Mouse (Mus musculus) hindbrain, embryonic 11.5 days (tissue): ENCODE measurements around the gene Higd1a. TPM values are rescaled to one million over a fixed set of nuclear protein-coding genes. Genes with fewer than 3 reads are reported as not detected.

Experiments used
- ATAC-seq: fragments of 200-750 bp; cut with Nextera tagmentation; 2 replicates; pipeline ENCODE4 v1.8.0; 2017; ENCODE audit warnings: mild to moderate bottlenecking, moderate TSS enrichment, moderate library complexity; ENCODE audit not compliant: low FRiP score
- DNase-seq: peaks from one replicate; pipeline ENCODE4 v3.0.0-alpha.2; 2015; ENCODE audit warnings: low spot score
- H3K27ac ChIP-seq: fragments of 300-500 bp; sonication (generic); 2 replicates; pipeline ENCODE4 v1.5.1; 2014; ENCODE audit warnings: mild to moderate bottlenecking, low read depth, low read length
- H3K27me3 ChIP-seq: fragments of 300-500 bp; sonication (generic); 2 replicates; pipeline ENCODE4 v1.6.1; 2014; ENCODE audit warnings: mild to moderate bottlenecking, low read length, moderate library complexity, mixed read lengths; ENCODE audit not compliant: control insufficient read depth, insufficient read depth
- H3K36me3 ChIP-seq: fragments of 300-500 bp; sonication (generic); 2 replicates; pipeline ENCODE4 v1.6.1; 2014; ENCODE audit warnings: mild to moderate bottlenecking, low read length, moderate library complexity, mixed read lengths; ENCODE audit not compliant: control insufficient read depth, insufficient read depth
- H3K4me1 ChIP-seq: fragments of 300-500 bp; sonication (generic); replicated peaks from 2 replicates; pipeline ENCODE4 v1.6.1; 2014; ENCODE audit warnings: low read length, mixed read lengths; ENCODE audit not compliant: control insufficient read depth, insufficient read depth
- H3K4me2 ChIP-seq: fragments of 300-500 bp; sonication (generic); replicated peaks from 2 replicates; pipeline ENCODE4 v1.6.1; 2014; ENCODE audit warnings: mild to moderate bottlenecking, low read depth, low read length
- H3K4me3 ChIP-seq: fragments of 300-500 bp; sonication (generic); 2 replicates; pipeline ENCODE4 v1.5.1; 2014; ENCODE audit warnings: low read depth, low read length
- H3K9ac ChIP-seq: fragments of 300-500 bp; sonication (generic); 2 replicates; pipeline ENCODE4 v1.6.1; 2014; ENCODE audit warnings: low read depth, low read length
- H3K9me3 ChIP-seq: fragments of 300-500 bp; sonication (generic); 2 replicates; pipeline ENCODE4 v1.6.1; 2016; ENCODE audit warnings: low read length; ENCODE audit not compliant: control insufficient read depth
- WGBS: fragments of 180-500 bp; shearing (Covaris S2); extraction: QIAGEN DNeasy Blood & Tissue Kit; methylation state at CpG from one replicate; pipeline ENCODE4 v1.1.7; 2014; 5-methylcytosine and 5-hydroxymethylcytosine counted together
- polyA plus RNA-seq: library from polyadenylated mRNA; unstranded; fragments of >200 nt; fragmentation: Nextera tagmentation; extraction: Ambion mirVana; gene quantifications from 2 replicates; pipeline ENCODE4 v1.2.1, GENCODE M21; 2014

The Higd1a gene
- polyA plus RNA-seq, 1 experiment from 2014 or later, result 149 TPM

GRCm38 (mm10) chr9:121869973-121870515 lies 11.9 kb upstream of the Higd1a start:
- WGBS, result 75% methylated on average over 4 of the region's 4 CpGs
- no peak for DNase-seq
- H3K36me3 ChIP-seq, result no peaks in the 10 kb centered on the region
- H3K27ac ChIP-seq, result no peak overlapping the region
- no peak overlapping the region for H3K4me3 ChIP-seq
- no peaks in the 10 kb centered on the region for H3K9me3 ChIP-seq
- H3K9ac ChIP-seq, result no peak overlapping the region
- no peaks in the 10 kb centered on the region; the same call in 1 of the 2 replicates for H3K27me3 ChIP-seq
- H3K4me2 ChIP-seq, result no peak overlapping the region
- no peak for ATAC-seq
- no peaks in the 10 kb centered on the region for H3K4me1 ChIP-seq

- H3K36me3 ChIP-seq, result no peaks in the 10 kb centered on the region
- H3K4me1 ChIP-seq, result no peaks in the 10 kb centered on the region
- H3K27ac ChIP-seq, result no peak overlapping the region
- ATAC-seq (no peak), DNase-seq (no peak)
- no peak overlapping the region for H3K9ac ChIP-seq
- H3K27me3 ChIP-seq, result no peaks in the 10 kb centered on the region; the same call in 1 of the 2 replicates
- H3K4me2 ChIP-seq, result no peak overlapping the region
- H3K4me3 ChIP-seq, result no peak overlapping the region
- no peaks in the 10 kb centered on the region for H3K9me3 ChIP-seq
- WGBS, result 91% methylated on average over 5 of the region's 5 CpGs
Measured at GRCm38 (mm10) chr9:121869432-121869831, 11.3 kb upstream of the Higd1a start.

GRCm38 (mm10) chr9:121868236-121868635 lies 10.1 kb upstream of the Higd1a start:
- DNase-seq (no peak), ATAC-seq (no peak)
- no peaks in the 10 kb centered on the region for H3K36me3 ChIP-seq
- H3K9ac ChIP-seq, result no peak overlapping the region
- no peak overlapping the region for H3K27ac ChIP-seq
- no peak overlapping the region for H3K4me2 ChIP-seq
- H3K4me3 ChIP-seq, result no peak overlapping the region
- 92% methylated on average over 6 of the region's 6 CpGs for WGBS
- no peaks in the 10 kb centered on the region for H3K4me1 ChIP-seq
- H3K27me3 ChIP-seq, result no peaks in the 10 kb centered on the region; the same call in 1 of the 2 replicates
- H3K9me3 ChIP-seq, result no peaks in the 10 kb centered on the region

GRCm38 (mm10) chr9:121867632-121868031 lies 9.5 kb upstream of the Higd1a start:
- 94% methylated on average over 6 of the region's 6 CpGs for WGBS
- no peaks in the 10 kb centered on the region for H3K4me1 ChIP-seq
- DNase-seq, result no peak
- no peaks in the 10 kb centered on the region for H3K36me3 ChIP-seq
- H3K4me2 ChIP-seq, result no peak overlapping the region
- H3K4me3 ChIP-seq, result no peak overlapping the region
- ATAC-seq, result no peak
- no peak overlapping the region for H3K27ac ChIP-seq
- H3K9ac ChIP-seq, result no peak overlapping the region
- no peaks in the 10 kb centered on the region for H3K9me3 ChIP-seq
- H3K27me3 ChIP-seq, result no peaks in the 10 kb centered on the region; the same call in 1 of the 2 replicates

- no peak for ATAC-seq
- no peaks in the 10 kb centered on the region; the same call in 1 of the 2 replicates for H3K27me3 ChIP-seq
- no peak for DNase-seq
- H3K9me3 ChIP-seq, result no peaks in the 10 kb centered on the region
- H3K4me2 ChIP-seq, result no peak overlapping the region
- 36% methylated on average over 3 of the region's 3 CpGs for WGBS
- no peak overlapping the region for H3K27ac ChIP-seq
- no peaks in the 10 kb centered on the region for H3K4me1 ChIP-seq
- no peak overlapping the region for H3K4me3 ChIP-seq
- H3K9ac ChIP-seq, result no peak overlapping the region
- H3K36me3 ChIP-seq, result no peaks in the 10 kb centered on the region
Measured at GRCm38 (mm10) chr9:121865425-121866008, 7.4 kb upstream of the Higd1a start.

GRCm38 (mm10) chr9:121864837-121865236 lies 6.7 kb upstream of the Higd1a start:
- H3K4me1 ChIP-seq, result no peaks in the 10 kb centered on the region
- ATAC-seq (no peak), DNase-seq (no peak)
- WGBS, result 75% methylated on average over 4 of the region's 4 CpGs
- H3K27ac ChIP-seq, result no peak overlapping the region
- no peaks in the 10 kb centered on the region for H3K36me3 ChIP-seq
- no peak overlapping the region for H3K9ac ChIP-seq
- H3K4me3 ChIP-seq, result no peak overlapping the region
- no peaks in the 10 kb centered on the region; the same call in 1 of the 2 replicates for H3K27me3 ChIP-seq
- H3K4me2 ChIP-seq, result no peak overlapping the region
- H3K9me3 ChIP-seq, result no peaks in the 10 kb centered on the region

- WGBS, result 88% methylated on average over 2 of the region's 2 CpGs
Measured at GRCm38 (mm10) chr9:121860921-121861320, 2.8 kb upstream of the Higd1a start.

GRCm38 (mm10) chr9:121859345-121859744 lies 1.2 kb upstream of the Higd1a start:
- WGBS, result 97% methylated on average over 2 of the region's 2 CpGs
- H3K36me3 ChIP-seq, result no peaks in the 10 kb centered on the region

More at GRCm38 (mm10) chr9:121860921-121861320, 2.8 kb upstream of the Higd1a start:
- ATAC-seq (no peak), DNase-seq (no peak)
- no peak overlapping the region for H3K4me2 ChIP-seq
- no peaks in the 10 kb centered on the region for H3K36me3 ChIP-seq
- no peaks in the 10 kb centered on the region for H3K9me3 ChIP-seq
- H3K9ac ChIP-seq, result no peak overlapping the region
- H3K27me3 ChIP-seq, result no peaks in the 10 kb centered on the region
- 0 out of 2 replicates have a peak, but pooled peaks cover 2% of the 10 kb centered on the region for H3K4me1 ChIP-seq
- H3K4me3 ChIP-seq, result no peak overlapping the region
- no peak overlapping the region for H3K27ac ChIP-seq

More at GRCm38 (mm10) chr9:121859345-121859744, 1.2 kb upstream of the Higd1a start:
- DNase-seq (no peak), ATAC-seq (no peak)
- 0 out of 2 replicates have a peak, but pooled peaks cover 2% of the 10 kb centered on the region for H3K4me1 ChIP-seq
- no peaks in the 10 kb centered on the region for H3K27me3 ChIP-seq
- H3K9me3 ChIP-seq, result no peaks in the 10 kb centered on the region
- no peak overlapping the region for H3K9ac ChIP-seq
- H3K27ac ChIP-seq, result no peak overlapping the region
- no peak overlapping the region for H3K4me3 ChIP-seq
- no peak overlapping the region for H3K4me2 ChIP-seq
